Mouse (Mus musculus): ENCODE measurements at regions not wholly inside any gene's neighbourhood (a gene's known extent, or its start where the extent isn't known, plus 50 kb on each side); places are given as distances from the start of the nearest gene placed in this dataset.
"Not testable (repeated sequence)": the region's sequence is repeated elsewhere in the genome, so short reads cannot be mapped to it uniquely, and the experiment has no call there.

DNA sequence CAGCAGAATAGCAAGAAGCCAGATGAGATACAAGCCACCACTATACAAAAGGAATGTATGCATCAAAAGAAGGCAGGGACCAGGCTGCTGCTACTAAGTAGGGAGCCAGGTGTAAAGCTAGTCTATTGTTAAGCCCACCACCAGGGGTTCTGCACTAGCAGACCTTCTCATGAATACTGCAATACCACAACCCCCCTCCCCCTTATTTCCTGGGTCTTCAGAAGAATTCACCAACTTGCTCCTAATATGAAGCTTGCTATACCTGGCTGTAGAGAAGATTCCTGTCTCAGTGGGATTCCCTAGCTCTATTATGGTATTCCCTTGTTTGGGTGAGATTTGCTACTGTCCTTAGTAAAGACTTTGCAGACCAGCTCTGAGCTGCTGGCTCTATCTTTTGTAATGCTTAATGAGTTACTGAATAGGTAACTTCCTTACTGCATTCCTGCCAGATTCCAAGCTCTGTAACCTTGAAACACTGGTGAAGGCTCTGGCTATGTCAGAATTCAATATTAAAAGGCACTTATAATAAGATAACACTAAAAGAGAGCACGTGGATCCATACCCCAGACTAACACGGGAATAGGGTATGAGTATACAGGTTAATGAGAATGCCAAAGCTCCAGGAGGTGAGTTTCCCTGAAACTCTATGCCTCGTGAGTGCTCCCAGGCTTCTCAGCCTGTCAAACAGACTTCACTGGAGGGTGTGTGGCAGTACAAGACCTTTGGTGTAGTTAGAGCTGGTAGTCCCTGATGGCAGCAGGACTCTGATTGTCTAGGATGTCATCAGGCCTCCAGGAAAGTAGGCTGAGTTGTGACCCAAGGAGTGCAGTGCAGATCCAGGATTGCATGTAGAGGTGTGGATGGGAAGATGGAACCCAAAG lies 455.5 kb downstream of the Plxdc2 start:
- not testable (repeated sequence) for DNase-seq (ENCODE audit: low spot score in 2 of 2)

DNA sequence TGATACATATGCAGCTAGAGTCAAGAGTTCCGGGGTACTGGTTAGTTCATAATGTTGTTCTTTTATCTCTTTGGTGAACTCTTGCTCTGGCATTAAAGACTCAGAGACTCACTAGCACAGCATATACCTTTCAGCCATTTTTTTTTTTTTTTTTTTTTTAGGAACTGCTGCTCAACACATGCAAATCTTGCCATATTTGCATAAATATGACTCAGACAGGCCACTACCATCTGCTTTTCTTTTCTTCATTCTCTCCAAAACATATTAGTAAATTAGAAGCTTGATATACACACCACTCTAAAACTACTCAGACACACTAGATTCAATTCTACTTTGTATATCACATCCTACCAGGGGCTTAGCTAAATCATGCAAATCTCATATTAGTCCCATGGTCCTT lies 464.3 kb downstream of the Plxdc2 start:
- no peak for DNase-seq (ENCODE audit: low spot score in 2 of 2)

DNA sequence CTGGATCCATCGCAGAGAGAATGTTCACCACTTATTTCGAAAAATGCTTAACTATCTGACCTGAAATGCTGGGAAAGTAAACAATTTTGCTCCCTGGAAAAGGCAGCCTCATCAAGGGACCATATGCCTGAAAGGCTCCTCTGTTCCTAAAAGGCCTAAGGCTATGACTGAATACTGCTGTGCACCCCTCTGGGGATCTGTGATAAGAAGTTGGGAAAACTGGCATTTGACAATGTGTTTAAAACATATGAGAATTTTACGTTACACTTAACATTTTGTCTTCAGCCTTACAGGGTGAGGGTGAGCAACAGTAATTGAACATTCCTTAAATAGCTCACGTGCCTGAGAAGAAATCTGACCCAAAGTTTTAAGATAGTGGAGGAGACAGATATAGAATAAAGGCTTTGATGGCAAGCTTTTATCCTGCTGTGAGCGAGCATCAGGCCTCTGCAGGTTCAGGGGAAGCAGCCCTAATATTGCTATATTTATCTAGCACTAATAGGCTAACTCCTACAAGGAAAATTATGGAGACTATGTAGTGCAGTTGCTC lies 468.7 kb downstream of the Plxdc2 start:
- DNase-seq (ENCODE audit: low spot score in 2 of 2), result no peak

DNA sequence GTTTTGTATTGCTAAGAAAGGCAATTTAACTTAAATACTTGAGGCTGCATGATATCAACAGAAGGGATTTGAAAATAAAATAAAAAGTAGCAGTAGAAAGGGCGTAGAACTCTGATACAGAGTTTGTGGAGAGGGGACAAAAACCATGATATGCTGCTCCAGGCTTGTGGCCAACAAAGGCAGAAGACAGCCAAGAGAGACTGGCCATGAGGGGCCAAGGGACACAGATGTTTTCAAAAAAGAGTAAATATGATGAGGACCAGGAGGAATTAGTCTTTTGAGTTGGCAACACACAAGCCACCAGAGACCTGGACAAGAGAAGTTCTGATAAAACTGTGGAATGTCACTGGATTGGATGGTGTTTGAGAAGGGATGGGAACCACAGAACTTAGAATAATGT lies 471.2 kb downstream of the Plxdc2 start:
- DNase-seq (ENCODE audit: low spot score in 2 of 2), result no peak

DNA sequence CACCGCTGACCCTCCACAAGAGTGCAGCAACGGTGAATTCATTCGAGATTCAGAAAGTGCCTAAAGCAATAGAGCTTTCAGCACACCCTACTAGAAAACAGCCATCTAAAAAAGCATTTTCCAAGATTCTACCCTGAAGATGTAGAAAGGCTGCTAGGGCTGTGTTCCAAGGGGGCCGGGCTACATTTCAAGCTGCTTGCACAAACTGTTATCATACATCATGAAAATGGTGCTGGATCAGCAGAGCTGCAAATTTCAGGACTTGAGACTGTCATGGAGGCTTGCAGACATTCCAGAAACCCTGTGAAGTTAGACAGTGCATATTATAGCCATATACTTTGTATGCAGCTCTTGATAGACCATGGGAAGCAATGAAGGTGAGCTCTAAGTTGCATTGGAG lies 479.9 kb downstream of the Plxdc2 start:
- no peak for DNase-seq (ENCODE audit: low spot score in 2 of 2)

DNA sequence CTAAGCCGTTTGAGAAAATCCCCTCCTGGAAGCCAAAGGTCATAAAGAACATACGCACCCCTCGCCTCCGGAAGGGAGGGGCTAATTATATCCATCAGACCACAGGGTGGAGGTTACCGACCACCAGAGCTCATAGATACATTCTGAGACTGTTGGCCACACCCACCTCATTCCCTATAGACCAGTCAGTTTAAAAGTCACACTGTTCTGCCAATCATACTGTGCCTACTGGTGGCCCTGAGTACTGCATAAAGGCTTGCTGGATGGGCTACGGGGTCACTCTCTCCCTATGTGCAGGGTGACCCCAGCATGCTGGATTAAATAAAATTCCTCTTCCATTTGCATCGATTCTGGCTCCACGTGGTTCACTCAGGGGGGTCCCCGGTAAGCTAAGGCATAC lies 482.6 kb downstream of the Plxdc2 start:
- no peak for DNase-seq (ENCODE audit: low spot score in 2 of 2)

DNA sequence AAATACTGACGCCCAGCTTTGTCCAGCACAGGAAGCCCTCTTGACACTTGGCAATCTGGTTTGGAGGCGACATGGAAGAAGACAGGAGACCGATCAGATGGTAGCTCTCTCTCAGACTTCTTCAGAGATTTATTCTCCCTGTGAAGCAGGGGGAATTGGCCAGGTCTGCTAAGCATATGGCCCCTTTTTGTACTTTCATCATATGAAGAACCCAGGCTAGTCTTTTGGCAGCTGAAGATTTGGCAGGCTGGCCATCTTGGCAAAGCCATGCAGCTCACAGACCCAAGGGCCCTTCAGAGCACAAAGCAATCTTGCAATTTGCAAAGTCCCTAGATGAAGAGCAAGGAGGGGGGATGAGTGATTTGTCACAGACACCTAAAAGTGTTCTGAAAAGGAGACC lies 493.8 kb downstream of the Plxdc2 start:
- peak in 1 of 2 experiments; percentile 2 for DNase-seq (ENCODE audit: low spot score in 2 of 2)

DNA sequence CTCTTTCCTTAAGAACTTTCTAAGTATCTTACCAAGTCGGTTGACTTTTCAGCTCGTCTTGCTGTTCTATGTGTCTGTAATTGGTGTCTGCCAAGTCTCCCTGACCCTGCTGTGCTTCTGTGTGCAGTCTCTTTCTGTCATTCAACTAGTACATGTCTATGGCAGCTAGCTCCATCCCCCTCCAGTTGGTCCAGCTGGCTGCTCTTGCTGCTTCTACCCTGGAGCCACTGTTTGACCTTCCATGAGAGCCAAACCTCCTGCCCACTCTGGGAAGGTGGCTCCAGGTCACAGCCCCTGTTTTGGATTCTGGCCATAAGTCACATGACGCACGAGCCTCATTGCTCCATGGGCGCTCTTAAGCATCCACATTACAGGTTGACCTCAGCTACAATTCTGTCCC lies 504.0 kb downstream of the Plxdc2 start:
- no peak for DNase-seq (ENCODE audit: low spot score in 2 of 2)

DNA sequence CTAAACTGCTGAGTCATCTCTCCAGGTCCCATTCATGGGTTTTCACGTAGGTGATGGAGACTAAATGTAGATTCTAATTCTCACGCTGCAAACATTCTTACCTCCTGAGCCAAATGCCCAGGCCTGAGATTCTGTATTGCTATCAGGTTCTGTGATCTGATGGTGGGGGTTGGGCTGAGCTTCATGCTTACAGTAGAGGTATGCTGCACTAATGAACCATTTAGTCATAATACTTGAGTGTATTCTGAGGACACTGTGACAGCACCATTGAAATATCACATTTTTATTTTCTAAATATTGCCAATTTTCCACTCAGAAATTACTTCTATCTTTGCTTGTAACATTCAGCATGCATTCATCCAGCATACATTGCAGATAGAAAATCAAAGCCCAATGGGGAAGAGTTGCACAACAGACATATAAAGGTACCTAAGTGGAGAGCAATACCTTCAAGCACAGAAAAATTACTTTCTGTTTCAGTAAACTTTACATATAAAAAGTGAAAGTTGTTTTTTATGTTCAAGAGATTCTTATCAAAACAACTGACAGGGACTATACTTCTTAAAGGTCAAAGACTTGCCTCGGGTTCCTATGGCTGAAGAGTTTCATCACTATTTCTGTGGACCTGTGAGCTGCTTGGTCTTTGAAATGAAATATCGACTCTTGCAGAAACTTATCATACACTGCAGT lies 510.2 kb downstream of the Plxdc2 start:
- DNase-seq (ENCODE audit: low spot score in 2 of 2), result no peak

DNA sequence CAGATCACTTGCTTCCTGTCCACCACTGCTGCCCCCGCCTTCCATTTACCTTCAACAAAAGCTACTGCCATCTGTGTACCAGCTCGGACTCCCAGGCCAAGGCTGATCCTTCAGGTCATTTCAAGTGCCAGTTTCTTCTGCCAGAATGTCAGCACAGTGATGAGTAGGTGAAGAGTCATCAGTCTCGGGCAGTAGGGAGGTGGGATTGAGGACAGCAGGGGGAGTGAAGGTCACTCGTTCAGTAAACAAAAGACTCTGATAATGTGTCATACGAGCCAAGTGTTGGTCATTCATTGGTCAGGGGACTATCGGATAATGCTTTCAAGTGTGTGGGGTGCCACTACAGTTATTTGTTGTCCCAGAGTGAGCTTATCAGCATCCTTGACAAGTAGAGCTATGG lies 536.3 kb downstream of the Plxdc2 start:
- not testable (repeated sequence) for DNase-seq (ENCODE audit: low spot score in 2 of 2)

DNA sequence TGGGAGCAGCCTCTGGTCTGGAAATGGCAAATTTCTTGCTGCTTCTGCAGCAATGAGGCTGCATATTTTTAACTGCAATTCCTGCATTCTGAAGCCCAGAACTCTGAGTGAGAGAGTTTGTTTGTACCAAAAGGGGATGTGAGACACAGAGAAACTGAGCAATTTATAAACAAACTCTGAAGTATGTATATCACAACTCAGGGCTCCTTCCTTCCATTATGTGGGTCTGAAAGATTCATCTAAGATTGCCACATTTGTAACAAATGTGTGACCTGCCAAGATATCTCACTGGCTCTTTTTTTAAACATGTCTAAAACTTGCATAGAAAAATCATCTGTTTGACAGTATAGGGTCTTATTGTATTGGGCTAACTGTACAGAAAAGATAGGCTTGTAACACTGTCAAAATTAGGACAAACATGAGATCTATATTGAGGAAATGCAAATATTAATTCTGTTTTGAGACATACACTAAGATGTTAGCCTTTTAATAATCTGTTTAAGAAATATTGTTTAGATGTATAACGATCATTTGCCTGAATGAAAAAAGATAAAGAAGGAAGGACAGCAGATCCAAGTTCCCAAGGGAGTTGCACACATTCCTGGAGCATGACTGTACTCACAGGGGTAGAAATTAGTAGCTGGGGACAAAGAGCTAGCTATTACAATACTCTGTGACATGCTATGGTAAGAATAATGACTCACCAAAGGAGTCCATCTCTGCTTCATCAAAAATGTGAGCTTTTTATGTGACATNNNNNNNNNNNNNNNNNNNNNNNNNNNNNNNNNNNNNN lies 553.3 kb downstream of the Plxdc2 start:
- DNase-seq (ENCODE audit: low spot score in 2 of 2), result no peak

DNA sequence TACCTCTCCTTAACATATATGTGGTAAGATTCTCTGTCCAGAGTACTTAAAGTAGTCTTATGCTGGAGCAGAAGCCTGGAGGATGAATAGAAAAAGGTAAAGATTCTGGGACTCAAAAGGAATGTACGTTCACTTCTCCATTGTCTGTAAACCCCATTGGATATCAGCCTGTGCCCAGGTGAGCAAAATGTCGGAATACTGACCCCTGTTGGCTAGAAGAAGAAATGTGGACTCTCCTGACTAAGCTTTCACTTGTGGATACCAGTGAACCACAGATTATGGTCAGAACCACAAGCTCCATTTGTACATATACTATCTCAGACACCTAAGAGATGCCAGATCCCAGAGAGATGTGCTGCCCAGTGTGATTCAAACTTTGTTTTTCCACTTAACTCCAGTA lies 558.5 kb downstream of the Plxdc2 start:
- DNase-seq (ENCODE audit: low spot score in 2 of 2), result no peak

DNA sequence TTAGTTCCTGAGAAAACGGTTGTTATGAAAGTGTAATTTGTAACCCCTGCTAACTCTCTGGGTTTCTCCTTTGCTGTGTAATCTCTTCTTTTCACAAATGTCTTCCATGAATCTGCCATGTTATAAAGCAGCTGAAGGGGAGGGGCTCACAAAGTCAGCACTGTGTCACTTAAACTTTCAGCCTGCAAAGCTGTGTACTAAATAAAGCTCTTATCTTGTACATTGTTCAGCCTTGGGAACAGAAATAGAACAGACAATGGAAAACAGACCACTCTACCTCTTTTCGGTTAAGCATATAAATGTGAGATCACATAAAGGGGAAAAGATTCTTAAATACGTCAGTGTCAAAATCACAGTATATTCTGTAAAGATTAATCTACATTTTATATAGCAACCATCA lies 573.9 kb downstream of the Plxdc2 start:
- no peak for DNase-seq (ENCODE audit: low spot score in 2 of 2)

DNA sequence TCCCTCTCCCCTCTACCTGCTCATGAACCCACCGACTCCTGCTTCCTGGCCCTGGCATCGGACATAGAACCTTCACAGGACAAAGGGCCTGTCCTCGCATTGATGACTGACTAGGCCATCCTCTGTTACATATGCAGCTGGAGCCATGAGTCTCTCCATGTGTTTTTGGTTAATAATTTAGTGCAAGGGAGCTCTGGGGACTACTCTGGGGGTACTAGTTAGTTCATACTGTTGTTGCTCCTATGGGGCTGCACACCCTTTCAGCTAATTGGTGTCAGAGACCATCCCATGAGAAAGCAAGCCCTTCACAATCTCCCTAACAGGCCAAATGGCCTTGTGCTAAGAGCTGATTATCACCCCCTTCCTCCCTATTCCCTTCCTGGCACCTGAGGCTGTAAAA lies 603.3 kb downstream of the Plxdc2 start:
- no peak for DNase-seq (ENCODE audit: low spot score in 2 of 2)

DNA sequence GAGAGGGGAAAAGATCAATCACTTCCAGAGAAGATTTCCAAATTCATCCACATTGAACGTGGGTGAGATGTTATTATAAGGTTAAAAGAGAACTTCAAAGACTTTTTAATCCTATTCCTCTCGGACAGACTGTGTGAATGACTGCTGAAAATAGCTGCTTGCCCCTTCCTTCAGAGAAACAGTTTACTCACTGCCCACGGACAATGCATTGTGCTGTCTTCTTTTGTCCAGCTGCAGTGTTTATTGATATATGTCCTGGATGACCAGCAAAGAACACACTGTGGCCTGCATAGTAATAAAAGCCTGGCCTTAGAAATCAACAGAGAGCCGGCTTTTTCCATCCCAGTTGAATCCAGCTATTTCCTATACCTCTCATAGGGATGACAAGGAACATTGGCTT lies 621.3 kb downstream of the Plxdc2 start:
- DNase-seq (ENCODE audit: low spot score in 2 of 2), result no peak

DNA sequence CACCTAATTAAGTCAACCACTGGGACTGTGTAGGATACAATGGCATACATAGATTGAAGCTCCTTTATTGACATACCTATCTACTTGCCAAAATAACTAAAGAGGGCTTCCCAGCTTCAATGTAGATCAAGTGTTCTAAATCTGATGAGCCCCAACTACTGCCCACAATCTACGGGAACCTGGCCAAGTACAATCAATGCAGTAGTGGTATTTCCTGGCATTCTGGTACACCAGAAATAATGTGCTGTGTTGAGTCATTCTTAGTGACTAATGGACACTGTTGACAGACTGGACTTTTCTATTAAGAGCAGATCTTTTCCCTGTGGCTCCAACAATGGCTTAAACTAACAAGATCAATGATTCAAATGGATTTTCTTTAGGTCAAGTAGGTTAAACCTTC lies 626.7 kb downstream of the Plxdc2 start:
- no peak for DNase-seq (ENCODE audit: low spot score in 2 of 2)

DNA sequence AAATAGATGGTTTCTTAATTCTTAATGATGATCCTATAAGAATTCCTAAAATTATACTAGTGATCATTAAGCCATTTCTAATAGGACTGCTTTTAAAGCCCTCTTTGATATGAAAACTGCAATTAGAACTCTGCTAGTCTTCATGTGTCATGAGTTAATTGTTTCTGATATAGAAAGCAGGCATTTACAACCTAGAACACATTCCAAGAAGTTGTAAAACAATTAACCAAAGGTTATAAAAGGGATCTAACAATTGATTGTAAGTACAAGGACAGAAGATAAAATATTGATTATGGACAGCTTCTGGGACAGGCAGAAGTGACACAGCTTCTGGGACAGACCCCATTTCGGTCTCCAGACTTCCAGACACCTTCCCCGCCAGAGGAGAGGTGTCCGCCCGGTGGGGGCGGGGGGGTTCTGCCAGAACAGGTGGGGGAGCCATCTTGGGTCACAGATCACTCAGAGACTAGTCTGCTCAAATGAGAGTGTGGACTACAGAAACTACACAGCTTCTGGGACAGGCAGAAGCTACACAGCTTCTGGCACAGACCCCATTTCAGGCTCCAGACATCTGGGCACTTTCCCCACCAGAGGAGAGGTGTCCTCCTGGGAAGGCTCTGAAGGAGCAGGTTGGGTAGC lies 627.6 kb downstream of the Plxdc2 start:
- DNase-seq (ENCODE audit: low spot score in 2 of 2), result no peak

Data from urinary bladder, adult 18-20 months (tissue).